8 mouse cellular contexts compared by ENCODE assay signal in genomic region chr17:6005246-6005637, GRCm38 (mm10).
DNase-seq lines count a peak whose midpoint lies in the region; ATAC-seq and TF ChIP-seq lines count a peak whose summit lies in the region.

No protein-coding gene starts in this region.

- TF ChIP-seq POLR2A in lung, adult 2 months (IDR thresholded peaks at IDR 0.05; ENCODE audit: borderline replicate concordance, extremely low read depth, low read depth, low read length) = no peak

- H3K9me3 ChIP-seq in lung, embryonic 14.5 days (ENCODE audit: low read depth, low read length) = no peaks in the 10 kb centered on the region
- no peaks in the 10 kb centered on the region for H3K9me3 ChIP-seq in embryonic facial prominence, embryonic 13.5 days
- no peaks in the 10 kb centered on the region for H3K9me3 ChIP-seq in limb, embryonic 12.5 days

- H3K27ac ChIP-seq in lung, embryonic 14.5 days (ENCODE audit: low read depth) = peak overlapping the region; percentile 92
- peak overlapping the region; percentile 91 for H3K27ac ChIP-seq in embryonic facial prominence, embryonic 13.5 days
- H3K27ac ChIP-seq in limb, embryonic 12.5 days = peak overlapping the region; percentile 75; the same call in 1 of the 2 replicates

- no peak for TF ChIP-seq CTCF in lung, embryonic 14.5 days (IDR thresholded peaks at IDR 0.05; ENCODE audit: low read depth)
- no peak for TF ChIP-seq CTCF in lung, adult 2 months (IDR thresholded peaks at IDR 0.05; ENCODE audit: insufficient read depth, low read length)

- H3K9ac ChIP-seq in lung, embryonic 14.5 days = no peak overlapping the region
- H3K9ac ChIP-seq in embryonic facial prominence, embryonic 13.5 days = 0 out of 2 replicates have a peak overlapping the region, but pooled peaks have one; percentile 21
- no peak overlapping the region for H3K9ac ChIP-seq in limb, embryonic 12.5 days (replicated peaks)

- H3K27me3 ChIP-seq in lung, embryonic 14.5 days (ENCODE audit: insufficient read depth, low read length) = no peaks in the 10 kb centered on the region
- H3K27me3 ChIP-seq in embryonic facial prominence, embryonic 13.5 days = no peaks in the 10 kb centered on the region
- 0 out of 2 replicates have a peak, but pooled peaks cover 2% of the 10 kb centered on the region for H3K27me3 ChIP-seq in limb, embryonic 12.5 days

- no peak overlapping the region for H3K4me3 ChIP-seq in lung, embryonic 14.5 days (ENCODE audit: low read depth, low read length)
- H3K4me3 ChIP-seq in lung, adult 2 months (replicated peaks; ENCODE audit: extremely low read depth, low read depth, low read length) = no peak overlapping the region
- H3K4me3 ChIP-seq in embryonic facial prominence, embryonic 13.5 days = no peak overlapping the region
- no peak overlapping the region for H3K4me3 ChIP-seq in limb, embryonic 12.5 days (replicated peaks)

- no peaks in the 10 kb centered on the region for H3K36me3 ChIP-seq in lung, embryonic 14.5 days (ENCODE audit: insufficient read depth)
- H3K36me3 ChIP-seq in embryonic facial prominence, embryonic 13.5 days = peaks cover 7% of the 10 kb centered on the region; the same call in 1 of the 2 replicates
- no peaks in the 10 kb centered on the region for H3K36me3 ChIP-seq in limb, embryonic 12.5 days

- H3K4me2 ChIP-seq in lung, embryonic 14.5 days = peak overlapping the region; percentile 41
- peak overlapping the region; percentile 30 for H3K4me2 ChIP-seq in embryonic facial prominence, embryonic 13.5 days
- peak overlapping the region; percentile 31 for H3K4me2 ChIP-seq in limb, embryonic 12.5 days

- no peak for DNase-seq in lung, embryonic 14.5 days
- no peak for DNase-seq in lung, adult 2 months
- DNase-seq in retina, postnatal 1 day = no peak
- no peak for DNase-seq in thymus, postnatal 10 days (ENCODE audit: low spot score in 2 of 2)

- peaks cover 24% of the 10 kb centered on the region for H3K4me1 ChIP-seq in lung, embryonic 14.5 days (ENCODE audit: insufficient read depth)
- H3K4me1 ChIP-seq in lung, adult 2 months (ENCODE audit: control insufficient read depth, insufficient read depth, low read length) = peaks cover 30% of the 10 kb centered on the region
- peaks cover 20% of the 10 kb centered on the region for H3K4me1 ChIP-seq in embryonic facial prominence, embryonic 13.5 days
- H3K4me1 ChIP-seq in limb, embryonic 12.5 days (replicated peaks) = peaks cover 31% of the 10 kb centered on the region

- ATAC-seq in lung, embryonic 14.5 days (ENCODE audit: insufficient read depth) = peak; percentile 73
- peak; percentile 73 for ATAC-seq in embryonic facial prominence, embryonic 13.5 days (ENCODE audit: insufficient number of reproducible peaks, insufficient read depth, low FRiP score, low TSS enrichment, low read depth)
- ATAC-seq in limb, embryonic 12.5 days (ENCODE audit: insufficient number of reproducible peaks, insufficient read depth, low FRiP score, low TSS enrichment, low read depth) = peak; percentile 61; the same call in 1 of the 2 replicates
- peak; percentile 14 for ATAC-seq in neutrophil, adult 5-6 weeks (ENCODE audit: extremely low read depth, insufficient number of reproducible peaks, low FRiP score, poor library complexity, severe bottlenecking)
- ATAC-seq in megakaryocyte-erythroid progenitor cell, adult 5-6 weeks (replicated peaks; ENCODE audit: low FRiP score, low TSS enrichment, poor library complexity, severe bottlenecking) = no peak

- WGBS in lung, embryonic 14.5 days = 17% methylated on average over 13 of the region's 14 CpGs
- 14% methylated on average over 11 of the region's 14 CpGs for WGBS in lung, adult 2 months
- 11% methylated on average over 14 of the region's 14 CpGs for WGBS in embryonic facial prominence, embryonic 13.5 days
- WGBS in limb, embryonic 12.5 days = 20% methylated on average over 11 of the region's 14 CpGs
